Mouse (Mus musculus) common myeloid progenitor, adult 5-6 weeks (primary cell): ENCODE results near the gene Ftsj1. TPM values are rescaled to one million over a fixed set of nuclear protein-coding genes. Genes with fewer than 3 reads are reported as not detected.
A peak's percentile ranks its signal among the peaks of the same experiment; 100 is the strongest.

Source experiments
- ATAC-seq: replicated peaks from 2 replicates; pipeline ENCODE4 v1.8.0; 2016; ENCODE audit warnings: low read depth, mild to moderate bottlenecking, moderate TSS enrichment, inconsistent platforms; ENCODE audit not compliant: poor library complexity, severe bottlenecking
- total RNA-seq: library from RNA; stranded (forward); fragments of 200-1000, 187-1606 nt; gene quantifications from 2 replicates; pipeline ENCODE4 v1.2.3, GENCODE M21; 2017

The Ftsj1 gene
- total RNA-seq: 20.6 and 26.4 TPM in 2 replicates

- ATAC-seq: peak; percentile 97
Observed at GRCm38 (mm10) chrX:8252334-8253285, at the start of gene Ftsj1. TSS of gene Ftsj1 (minus strand) at chrX:8252406.

GRCm38 (mm10) chrX:8288621-8289020 lies 36.4 kb upstream of the Ftsj1 start:
- ATAC-seq: no peak

GRCm38 (mm10) chrX:8274056-8274455 lies 21.9 kb upstream of the Ftsj1 start:
- no peak for ATAC-seq

- ATAC-seq: peak; percentile 69
Observed at GRCm38 (mm10) chrX:8272000-8272399, 19.8 kb upstream of the Ftsj1 start.

GRCm38 (mm10) chrX:8271083-8271820 lies 19.0 kb upstream of the Ftsj1 start, which contains the start of gene Slc38a5:
TSS of gene Slc38a5 (plus strand) at chrX:8271133.
- 0 out of 2 replicates have a peak, but pooled peaks have one; percentile 15 for ATAC-seq

- peak; percentile 58; the same call in 1 of the 2 replicates for ATAC-seq
Observed at GRCm38 (mm10) chrX:8264222-8264621, 12.0 kb upstream of the Ftsj1 start.

- ATAC-seq: no peak
Observed at GRCm38 (mm10) chrX:8263156-8263804, 11.1 kb upstream of the Ftsj1 start.

- ATAC-seq: no peak
Observed at GRCm38 (mm10) chrX:8259478-8259877, 7.3 kb upstream of the Ftsj1 start.

GRCm38 (mm10) chrX:8255807-8256206 lies 3.6 kb upstream of the Ftsj1 start:
- no peak for ATAC-seq

GRCm38 (mm10) chrX:8253711-8254110 lies 1.5 kb upstream of the Ftsj1 start:
- ATAC-seq: no peak

GRCm38 (mm10) chrX:8251789-8252333 lies 345 bp downstream of the Ftsj1 start:
- ATAC-seq: no peak; the same call in none of the 2 replicates

- no peak for ATAC-seq
Observed at GRCm38 (mm10) chrX:8248542-8249120, 3.6 kb downstream of the Ftsj1 start.

GRCm38 (mm10) chrX:8247680-8248079 lies 4.5 kb downstream of the Ftsj1 start:
- no peak for ATAC-seq

- no peak for ATAC-seq
Observed at GRCm38 (mm10) chrX:8238804-8239395, 13.3 kb downstream of the Ftsj1 start.

- ATAC-seq: no peak
Observed at GRCm38 (mm10) chrX:8236704-8237103, 15.5 kb downstream of the Ftsj1 start.

GRCm38 (mm10) chrX:8233602-8234001 lies 18.6 kb downstream of the Ftsj1 start:
- ATAC-seq: no peak

GRCm38 (mm10) chrX:8230272-8230671 lies 21.9 kb downstream of the Ftsj1 start:
- ATAC-seq: no peak

GRCm38 (mm10) chrX:8223473-8223872 lies 28.7 kb downstream of the Ftsj1 start:
- no peak for ATAC-seq

- no peak for ATAC-seq
Observed at GRCm38 (mm10) chrX:8222678-8223421, 29.4 kb downstream of the Ftsj1 start.
